Mouse (Mus musculus) c-Kit-positive CD71-positive TER-119-positive erythroid progenitor cells, embryonic 14.5 days (primary cell): Measurements from ENCODE around the gene Hpgd.
"Not testable (repeated sequence)": the region's sequence is repeated elsewhere in the genome, so short reads cannot be mapped to it uniquely, and the experiment has no call there.

Source experiments
- DNase-seq: peaks from one replicate; pipeline ENCODE4 v3.0.0-alpha.2; 2013; ENCODE audit warnings: low spot score

Hpgd gene

GRCm38 (mm10) chr8:56294373-56294877 is at the start of gene Hpgd:
Hpgd (plus strand) TSS chr8:56294585.
- no peak for DNase-seq

GRCm38 (mm10) chr8:56251728-56252127 is 42.7 kb upstream of the Hpgd start:
- not testable (repeated sequence) for DNase-seq

- DNase-seq, result no peak
Measured at GRCm38 (mm10) chr8:56252314-56252713, 42.1 kb upstream of the Hpgd start.

- DNase-seq, result no peak
Measured at GRCm38 (mm10) chr8:56261190-56261589, 33.2 kb upstream of the Hpgd start.

- no peak for DNase-seq
Measured at GRCm38 (mm10) chr8:56269687-56270663, 24.4 kb upstream of the Hpgd start.

GRCm38 (mm10) chr8:56272934-56273333 is 21.5 kb upstream of the Hpgd start:
- DNase-seq, result no peak

GRCm38 (mm10) chr8:56275316-56275715 is 19.1 kb upstream of the Hpgd start:
- no peak for DNase-seq

GRCm38 (mm10) chr8:56277810-56278528 is 16.4 kb upstream of the Hpgd start:
- DNase-seq, result no peak

- DNase-seq, result no peak
Measured at GRCm38 (mm10) chr8:56278545-56279063, 15.8 kb upstream of the Hpgd start.

- no peak for DNase-seq
Measured at GRCm38 (mm10) chr8:56283936-56284335, 10.4 kb upstream of the Hpgd start.

- DNase-seq, result no peak
Measured at GRCm38 (mm10) chr8:56284957-56285356, 9.4 kb upstream of the Hpgd start.

GRCm38 (mm10) chr8:56286717-56287116 is 7.7 kb upstream of the Hpgd start:
- no peak for DNase-seq

GRCm38 (mm10) chr8:56287370-56288072 is 6.9 kb upstream of the Hpgd start:
- DNase-seq, result no peak

GRCm38 (mm10) chr8:56292318-56292717 is 2.1 kb upstream of the Hpgd start:
- no peak for DNase-seq

- no peak for DNase-seq
Measured at GRCm38 (mm10) chr8:56293480-56293879, 905 bp upstream of the Hpgd start.

- DNase-seq, result no peak
Measured at GRCm38 (mm10) chr8:56294886-56295555, 636 bp downstream of the Hpgd start.

- DNase-seq, result no peak
Measured at GRCm38 (mm10) chr8:56299421-56299820, 5.0 kb downstream of the Hpgd start.

GRCm38 (mm10) chr8:56301303-56301702 is 6.9 kb downstream of the Hpgd start:
- not testable (repeated sequence) for DNase-seq

GRCm38 (mm10) chr8:56304595-56304994 is 10.2 kb downstream of the Hpgd start:
- DNase-seq, result no peak

GRCm38 (mm10) chr8:56313622-56314021 is 19.2 kb downstream of the Hpgd start:
- DNase-seq, result no peak

GRCm38 (mm10) chr8:56315189-56315588 is 20.8 kb downstream of the Hpgd start:
- no peak for DNase-seq
